Mouse (Mus musculus) limb, embryonic 10.5 days (tissue): ENCODE data around the gene Mcam. TPM values are rescaled to one million over a fixed set of nuclear protein-coding genes. Genes with fewer than 3 reads are reported as not detected.

Experiments used
- DNase-seq: peaks from one replicate; pipeline ENCODE4 v3.0.0-alpha.2; 2017; ENCODE audit warnings: low spot score
- H3K27ac ChIP-seq: fragments of 300-500 bp; sonication (generic); 2 replicates; pipeline ENCODE4 v1.5.1; 2016; ENCODE audit warnings: mild to moderate bottlenecking
- H3K27me3 ChIP-seq: fragments of 300-500 bp; sonication (generic); 2 replicates; pipeline ENCODE4 v1.6.1; 2016; ENCODE audit warnings: low read depth, mild to moderate bottlenecking; ENCODE audit not compliant: poor library complexity, severe bottlenecking
- H3K36me3 ChIP-seq: fragments of 300-500 bp; sonication (generic); 2 replicates; pipeline ENCODE4 v1.6.1; 2016; ENCODE audit warnings: mild to moderate bottlenecking, moderate library complexity
- H3K4me1 ChIP-seq: fragments of 300-500 bp; sonication (generic); 2 replicates; pipeline ENCODE4 v1.6.1; 2016
- H3K4me3 ChIP-seq: fragments of 300-500 bp; sonication (generic); 2 replicates; pipeline ENCODE4 v1.5.1; 2016; ENCODE audit warnings: mild to moderate bottlenecking, moderate library complexity
- H3K9me3 ChIP-seq: fragments of 300-500 bp; sonication (generic); replicated peaks from 2 replicates; pipeline ENCODE4 v1.6.1; 2016; ENCODE audit warnings: mild to moderate bottlenecking
- WGBS: fragments of 180-500 bp; shearing (Covaris S2); methylation state at CpG from one replicate; pipeline ENCODE4 v1.1.7; 2016; 5-methylcytosine and 5-hydroxymethylcytosine counted together
- polyA plus RNA-seq: library from polyadenylated mRNA; unstranded; fragments of >200 nt; fragmentation: Nextera tagmentation; extraction: Ambion mirVana; gene quantifications from 2 replicates; pipeline ENCODE4 v1.2.1, GENCODE M21; 2016

Mcam gene
- polyA plus RNA-seq, 1 experiment from 2014 or later: 10.1 TPM

DNA sequence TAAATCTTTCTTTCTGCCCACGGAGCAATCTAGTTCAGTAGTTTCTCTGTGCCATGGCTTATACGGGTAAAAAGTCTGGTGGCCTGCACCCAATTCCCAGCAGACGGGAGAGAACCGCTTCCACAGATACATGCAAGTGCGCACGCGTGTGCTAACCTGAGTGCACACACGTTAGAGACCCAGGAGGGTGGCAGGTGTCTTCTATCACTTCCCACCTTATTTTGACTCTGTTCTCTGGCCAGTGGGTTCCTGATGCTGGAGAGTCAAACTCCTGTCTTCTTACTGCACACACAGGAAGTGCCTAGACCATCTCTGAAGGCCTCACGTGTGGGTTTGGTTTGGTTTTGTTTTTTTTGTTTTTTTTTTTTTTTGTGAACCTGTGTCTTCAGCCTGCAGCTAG lies 18.7 kb upstream of the Mcam start:
- Histone ChIP-seq H3K4me1 (peaks cover 15% of the 10 kb centered on the region), H3K27ac (no peak overlapping the region), H3K4me3 (no peak overlapping the region), H3K27me3 (no peaks in the 10 kb centered on the region), H3K9me3 (no peaks in the 10 kb centered on the region), H3K36me3 (peaks cover 3% of the 10 kb centered on the region)
- WGBS: 92% methylated on average over 9 of the region's 9 CpGs
- DNase-seq: no peak

DNA sequence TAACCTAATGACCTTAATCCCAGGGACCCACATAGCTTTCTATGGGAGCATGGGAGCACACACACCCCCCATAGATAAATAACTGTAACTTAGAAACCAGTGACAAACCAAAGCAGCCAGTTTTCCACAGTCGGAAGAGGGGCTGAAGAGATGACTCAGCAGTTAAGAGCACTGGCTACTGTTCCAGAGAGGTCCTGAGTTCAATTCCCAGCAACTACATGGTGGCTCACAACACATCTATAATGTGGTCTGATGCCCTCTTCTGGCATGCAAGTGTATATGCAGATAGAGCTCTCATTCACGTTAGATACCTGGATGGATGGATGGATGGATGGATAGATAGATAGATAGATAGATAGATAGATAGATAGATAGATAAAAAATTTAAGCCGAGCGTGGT lies 18.1 kb upstream of the Mcam start:
- Histone ChIP-seq H3K36me3 (0 out of 2 replicates have a peak, but pooled peaks cover 2% of the 10 kb centered on the region), H3K9me3 (no peaks in the 10 kb centered on the region), H3K27ac (no peak overlapping the region), H3K4me3 (no peak overlapping the region), H3K27me3 (no peaks in the 10 kb centered on the region), H3K4me1 (peaks cover 12% of the 10 kb centered on the region)
- WGBS: 96% methylated on average over 4 of the region's 4 CpGs
- DNase-seq: no peak

DNA sequence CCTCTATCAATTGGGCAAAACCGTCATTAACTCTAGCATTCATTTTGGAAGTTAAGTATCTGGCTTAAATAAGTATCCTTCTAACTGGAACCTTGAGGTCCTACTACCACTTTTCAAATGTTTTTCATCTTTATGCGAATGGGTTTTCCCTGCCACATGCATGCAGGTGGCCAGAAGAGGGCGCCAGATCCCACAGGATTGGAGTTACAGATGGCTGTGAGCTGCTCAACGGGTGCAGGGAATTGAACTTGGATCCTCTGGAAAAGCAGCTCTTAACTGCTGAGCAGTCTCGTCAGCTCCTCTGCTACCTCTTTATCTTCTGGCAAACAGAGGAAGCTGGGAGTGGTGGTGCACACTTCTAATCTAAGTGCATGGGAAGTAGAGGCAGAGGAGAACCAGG lies 15.3 kb upstream of the Mcam start:
- peak; percentile 69 for DNase-seq
- 50% methylated on average over 5 of the region's 5 CpGs for WGBS
- H3K4me1 ChIP-seq: no peaks in the 10 kb centered on the region

DNA sequence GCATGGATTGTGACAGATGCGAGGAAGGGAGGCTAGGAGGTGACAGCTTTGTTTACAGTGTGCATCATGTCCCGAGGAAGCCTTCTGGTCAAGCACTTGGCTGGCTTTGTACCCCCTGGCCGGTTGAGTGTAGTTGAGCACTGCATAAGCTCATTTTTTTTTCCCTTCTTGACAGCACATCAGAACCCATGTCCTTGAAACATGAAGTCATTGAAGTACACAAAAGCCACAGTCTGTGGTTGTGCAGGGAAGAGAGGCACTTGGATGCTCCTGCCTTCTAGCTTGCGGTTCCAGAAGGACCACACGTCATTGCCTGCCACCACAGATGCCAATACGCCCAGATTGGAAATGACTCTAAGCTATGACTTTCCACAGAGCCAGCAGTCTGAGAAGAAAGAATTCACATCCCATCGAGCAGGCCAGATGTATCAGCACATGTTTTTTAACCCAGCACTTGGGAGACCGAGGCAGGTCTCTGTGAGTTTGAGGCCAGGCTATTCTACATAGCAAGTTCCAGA lies 14.3 kb upstream of the Mcam start:
- DNase-seq: no peak
- Histone ChIP-seq H3K27ac (no peak overlapping the region), H3K9me3 (no peaks in the 10 kb centered on the region), H3K27me3 (no peaks in the 10 kb centered on the region), H3K4me1 (no peaks in the 10 kb centered on the region; the same call in 1 of the 2 replicates), H3K36me3 (no peaks in the 10 kb centered on the region), H3K4me3 (no peak overlapping the region)
- WGBS: 84% methylated on average over 8 of the region's 8 CpGs

More for the DNA sequence above, 15.3 kb upstream of the Mcam start:
- Histone ChIP-seq H3K27me3 (no peaks in the 10 kb centered on the region), H3K36me3 (no peaks in the 10 kb centered on the region), H3K27ac (no peak overlapping the region), H3K4me3 (no peak overlapping the region), H3K9me3 (no peaks in the 10 kb centered on the region)

DNA sequence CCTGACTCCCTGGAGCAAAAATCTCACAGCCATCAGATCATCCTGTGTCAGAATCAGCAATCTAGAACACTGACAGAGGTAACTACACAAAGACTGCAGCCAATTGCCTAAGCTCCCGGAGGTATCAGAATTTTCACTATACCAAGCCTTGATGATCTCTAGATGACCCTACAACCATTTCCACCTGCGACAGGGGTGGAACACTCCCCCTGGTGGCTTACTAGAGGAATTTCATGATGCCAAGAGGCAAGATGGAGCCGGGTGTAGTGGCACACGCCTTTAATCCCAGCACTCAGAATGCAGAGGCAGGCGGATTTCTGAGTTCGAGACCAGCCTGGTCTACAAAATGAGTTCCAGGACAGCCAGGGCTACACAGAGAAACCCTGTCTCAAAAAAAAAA lies 10.0 kb upstream of the Mcam start:
- peaks cover 16% of the 10 kb centered on the region for H3K4me1 ChIP-seq
- H3K4me3 ChIP-seq: no peak overlapping the region
- H3K9me3 ChIP-seq: no peaks in the 10 kb centered on the region
- H3K27ac ChIP-seq: no peak overlapping the region
- WGBS: 73% methylated on average over 6 of the region's 6 CpGs
- no peak for DNase-seq
- H3K36me3 ChIP-seq: no peaks in the 10 kb centered on the region
- 0 out of 2 replicates have a peak, but pooled peaks cover 4% of the 10 kb centered on the region for H3K27me3 ChIP-seq

DNA sequence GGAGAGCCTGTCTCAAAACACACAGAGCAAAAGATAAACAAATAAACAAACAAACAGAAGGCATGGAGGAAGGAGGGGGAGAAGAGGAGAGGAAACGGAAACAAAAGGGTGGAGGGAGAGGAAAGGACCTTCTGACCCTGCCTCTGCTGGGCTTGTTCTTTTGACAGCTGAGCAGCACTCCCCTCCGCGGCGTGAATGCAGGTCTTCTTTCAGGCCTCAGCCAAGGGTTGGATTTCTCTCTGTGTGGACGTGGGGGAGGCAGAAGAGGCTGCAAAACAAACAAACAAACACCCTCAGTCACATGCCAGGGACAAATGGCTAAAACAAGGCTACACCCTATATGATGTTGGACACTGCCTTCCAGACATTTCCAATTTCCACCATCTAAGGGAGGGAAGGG lies 9.2 kb upstream of the Mcam start:
- 57% methylated on average over 5 of the region's 5 CpGs for WGBS
- no peak overlapping the region for H3K27ac ChIP-seq
- no peak for DNase-seq
- 0 out of 2 replicates have a peak, but pooled peaks cover 4% of the 10 kb centered on the region for H3K27me3 ChIP-seq
- H3K4me3 ChIP-seq: no peak overlapping the region
- no peaks in the 10 kb centered on the region for H3K36me3 ChIP-seq
- peaks cover 23% of the 10 kb centered on the region for H3K4me1 ChIP-seq
- H3K9me3 ChIP-seq: no peaks in the 10 kb centered on the region

DNA sequence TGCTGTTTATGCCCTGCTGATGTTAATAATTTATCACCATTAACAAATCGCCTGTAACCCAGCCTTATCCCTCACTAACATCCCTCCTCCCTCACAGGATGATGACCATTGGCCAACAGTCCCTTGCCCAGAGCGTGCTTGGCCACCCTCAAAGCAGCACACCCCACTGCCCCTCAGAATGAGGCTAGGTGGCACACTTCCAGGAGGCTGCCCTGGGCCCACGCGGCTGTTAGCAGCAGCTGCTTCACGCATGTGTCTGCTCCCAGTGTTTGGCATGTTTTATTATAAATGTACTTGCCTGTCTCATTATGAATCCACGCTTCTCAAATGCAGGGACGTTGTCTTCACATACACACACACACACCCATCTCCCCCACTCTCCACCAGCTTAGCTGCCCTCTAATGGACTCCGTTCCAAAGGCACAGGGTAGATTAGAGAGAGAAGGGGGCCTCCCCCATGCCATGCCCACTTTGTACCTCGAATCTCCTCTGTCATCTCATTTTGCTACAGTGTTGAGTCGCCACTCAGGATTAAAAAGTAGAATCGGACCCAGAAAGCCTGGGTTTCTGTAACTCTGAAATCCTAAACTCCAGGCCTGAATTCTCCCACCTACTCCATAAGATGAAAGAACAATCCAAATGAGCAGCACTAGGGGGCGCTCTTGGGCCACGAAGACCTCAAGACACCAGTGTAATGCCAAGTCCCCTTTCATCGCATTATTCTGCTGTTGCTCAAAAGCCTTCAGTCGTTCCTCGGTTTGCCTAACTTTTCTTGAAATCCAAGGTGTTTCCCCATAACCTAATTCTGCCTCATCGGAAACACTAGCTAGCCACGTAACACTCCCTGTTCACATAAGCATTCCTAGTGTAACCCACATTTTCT lies 8.5 kb upstream of the Mcam start:
- H3K27ac ChIP-seq: peak overlapping the region; percentile 21; the same call in 1 of the 2 replicates
- H3K4me3 ChIP-seq: peak overlapping the region; percentile 20; the same call in 1 of the 2 replicates
- H3K36me3 ChIP-seq: no peaks in the 10 kb centered on the region
- peak; percentile 91 for DNase-seq
- 37% methylated on average over 18 of the region's 18 CpGs for WGBS
- peaks cover 6% of the 10 kb centered on the region; the same call in 1 of the 2 replicates for H3K27me3 ChIP-seq
- no peaks in the 10 kb centered on the region for H3K9me3 ChIP-seq
- H3K4me1 ChIP-seq: peaks cover 30% of the 10 kb centered on the region

DNA sequence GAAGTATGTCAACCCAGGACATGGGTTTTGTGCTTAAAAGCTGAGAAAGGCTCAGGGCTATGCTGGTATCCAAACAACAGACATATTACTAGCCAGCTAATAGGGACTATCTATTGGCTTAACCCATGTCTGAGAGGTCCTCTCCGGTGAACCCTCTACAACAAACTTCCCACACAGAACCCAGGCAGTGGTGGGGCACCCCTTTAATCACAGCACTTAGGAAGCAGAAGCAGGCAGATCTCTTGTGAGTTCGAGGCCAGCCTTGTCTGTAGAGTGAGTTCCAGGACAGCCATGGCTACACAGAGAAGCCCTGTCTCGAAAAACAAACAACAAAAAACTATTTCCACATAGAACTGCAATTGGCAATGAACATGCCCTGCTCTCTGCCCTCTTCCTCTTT lies 7.5 kb upstream of the Mcam start:
- H3K36me3 ChIP-seq: no peaks in the 10 kb centered on the region
- 86% methylated on average over 3 of the region's 3 CpGs for WGBS
- no peak overlapping the region for H3K27ac ChIP-seq
- H3K4me1 ChIP-seq: peaks cover 40% of the 10 kb centered on the region
- DNase-seq: no peak
- H3K27me3 ChIP-seq: peaks cover 16% of the 10 kb centered on the region
- H3K9me3 ChIP-seq: no peaks in the 10 kb centered on the region
- H3K4me3 ChIP-seq: no peak overlapping the region

DNA sequence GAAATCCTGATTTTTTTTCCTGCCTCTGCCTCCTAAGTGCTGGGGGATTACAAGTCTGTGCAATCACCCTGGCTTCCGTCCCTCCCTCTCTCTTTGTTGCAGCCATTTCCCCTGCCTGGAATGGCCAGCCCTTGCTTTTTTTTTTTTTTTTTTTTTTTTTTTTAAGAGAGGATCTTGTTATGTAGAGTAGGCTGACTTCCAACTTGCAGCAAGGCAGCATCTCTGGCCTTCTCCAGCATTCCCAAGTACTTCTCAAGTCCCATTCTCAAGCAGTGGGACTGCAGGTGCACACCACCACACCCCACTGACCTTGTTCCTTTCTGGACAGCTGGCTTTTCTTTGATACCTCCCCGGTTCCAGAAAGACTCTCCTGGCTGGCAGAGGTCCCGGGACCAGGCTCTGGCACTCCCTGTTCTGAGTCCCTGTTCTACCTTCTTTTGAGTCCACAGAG lies 6.9 kb upstream of the Mcam start:
- DNase-seq: no peak
- peaks cover 22% of the 10 kb centered on the region for H3K27me3 ChIP-seq
- H3K4me1 ChIP-seq: peaks cover 41% of the 10 kb centered on the region
- no peak overlapping the region for H3K27ac ChIP-seq
- H3K4me3 ChIP-seq: no peak overlapping the region
- no peaks in the 10 kb centered on the region for H3K36me3 ChIP-seq
- no peaks in the 10 kb centered on the region for H3K9me3 ChIP-seq
- WGBS: 67% methylated on average over 3 of the region's 3 CpGs

DNA sequence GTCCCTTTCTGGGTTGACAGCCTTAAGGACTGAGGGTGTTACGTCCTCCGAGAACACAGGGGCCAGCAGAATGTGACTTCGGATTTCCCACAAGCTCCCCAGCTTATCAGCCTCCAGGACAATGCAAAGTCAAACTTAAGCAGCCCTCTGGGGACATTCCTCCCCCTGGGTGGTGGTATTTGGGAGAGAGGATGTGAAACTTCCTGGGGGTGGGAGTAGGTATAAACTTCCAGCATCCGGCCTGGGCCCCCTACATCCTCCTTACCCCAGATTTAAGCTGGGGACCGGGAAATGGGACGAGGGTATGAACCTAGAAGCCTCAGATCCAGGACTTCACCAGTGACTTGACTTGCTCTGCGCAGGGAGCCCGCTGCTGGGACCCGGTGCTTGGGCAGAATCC lies 4.6 kb upstream of the Mcam start:
- Histone ChIP-seq H3K4me1 (peaks cover 59% of the 10 kb centered on the region), H3K9me3 (no peaks in the 10 kb centered on the region), H3K27ac (peak overlapping the region; percentile 83), H3K4me3 (peak overlapping the region; percentile 58), H3K36me3 (no peaks in the 10 kb centered on the region), H3K27me3 (peaks cover 44% of the 10 kb centered on the region)
- DNase-seq: no peak
- WGBS: 8% methylated on average over 9 of the region's 9 CpGs

DNA sequence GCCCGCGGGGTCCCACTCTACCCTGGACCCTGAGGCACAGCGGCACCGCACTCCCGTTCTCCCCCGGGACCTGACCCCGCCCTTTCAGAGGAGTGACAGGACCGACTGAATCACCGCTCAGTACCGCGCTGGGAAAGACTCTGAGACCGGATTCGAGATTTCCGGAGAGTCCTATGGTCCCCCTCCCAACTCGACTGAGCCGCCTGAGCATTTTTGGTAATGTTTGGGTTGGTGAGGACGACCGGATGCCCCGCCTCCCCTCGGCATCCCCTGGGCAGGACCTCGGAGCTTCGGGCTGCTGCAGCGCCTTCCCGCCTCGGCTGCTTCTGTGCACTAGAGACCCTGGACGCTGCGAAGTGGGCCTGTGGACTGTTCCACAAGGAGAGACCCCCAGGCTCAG lies 4.2 kb upstream of the Mcam start:
- Histone ChIP-seq H3K27me3 (peaks cover 48% of the 10 kb centered on the region), H3K27ac (peak overlapping the region; percentile 83), H3K9me3 (no peaks in the 10 kb centered on the region), H3K4me1 (peaks cover 63% of the 10 kb centered on the region), H3K4me3 (peak overlapping the region; percentile 58), H3K36me3 (no peaks in the 10 kb centered on the region)
- peak; percentile 76 for DNase-seq
- under 1% methylated on average over 27 of the region's 27 CpGs for WGBS

DNA sequence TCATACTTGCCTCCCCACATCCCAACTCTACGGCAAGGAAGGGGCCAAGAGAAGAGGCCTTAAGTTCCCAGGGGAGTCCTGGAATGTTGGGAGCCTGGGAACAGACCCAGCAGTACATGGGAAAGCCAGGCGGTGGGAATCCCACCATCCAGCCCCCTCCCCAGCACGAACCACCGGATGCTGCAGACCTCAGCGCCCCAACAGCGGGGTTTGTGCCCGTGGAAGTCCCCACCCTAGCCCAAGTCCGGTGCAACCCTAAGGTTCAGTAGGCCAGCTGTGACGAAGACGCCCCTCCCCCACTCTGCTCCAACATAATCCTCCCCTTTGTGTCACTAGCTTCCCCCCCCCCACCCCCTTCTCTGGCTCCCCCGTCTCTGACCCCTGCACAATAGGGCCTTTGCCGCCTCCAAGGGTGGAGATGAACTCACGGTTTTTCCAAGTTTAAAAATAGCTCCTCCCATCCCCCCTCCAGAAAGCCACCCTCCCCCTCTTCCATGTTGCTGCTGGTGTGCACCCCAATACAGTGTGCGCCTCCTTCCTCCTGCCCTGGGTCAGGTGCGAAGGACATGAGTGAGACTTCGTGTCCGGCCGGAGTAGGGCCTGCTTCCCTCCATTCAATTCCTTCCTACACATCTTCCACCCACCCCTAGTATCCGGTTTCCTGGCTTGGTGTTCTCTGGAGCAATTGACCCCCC lies 3.5 kb upstream of the Mcam start:
- Histone ChIP-seq H3K36me3 (no peaks in the 10 kb centered on the region), H3K4me3 (peak overlapping the region; percentile 58), H3K27ac (peak overlapping the region; percentile 83), H3K9me3 (no peaks in the 10 kb centered on the region), H3K4me1 (peaks cover 66% of the 10 kb centered on the region), H3K27me3 (peaks cover 55% of the 10 kb centered on the region)
- 20% methylated on average over 19 of the region's 19 CpGs for WGBS
- DNase-seq: peak; percentile 63

DNA sequence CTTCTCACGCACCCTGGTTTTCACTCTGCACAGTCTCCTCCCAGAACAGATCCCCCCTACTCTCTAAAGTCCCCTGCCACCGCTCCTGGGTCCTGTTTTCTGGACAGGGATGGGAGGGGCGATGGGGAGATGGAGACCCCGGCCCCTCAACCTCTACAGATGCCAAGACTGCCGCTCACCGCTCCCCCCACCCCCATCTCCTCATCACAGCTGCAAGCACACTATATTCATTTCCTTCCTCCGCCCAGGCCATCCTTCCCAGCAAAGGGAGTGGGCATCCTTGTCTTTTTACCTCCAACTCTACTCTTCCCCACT lies 3.0 kb upstream of the Mcam start:
- Histone ChIP-seq H3K4me1 (peaks cover 66% of the 10 kb centered on the region), H3K27ac (peak overlapping the region; percentile 83), H3K36me3 (no peaks in the 10 kb centered on the region), H3K27me3 (peaks cover 60% of the 10 kb centered on the region), H3K4me3 (no peak overlapping the region), H3K9me3 (no peaks in the 10 kb centered on the region)
- WGBS: 41% methylated on average over 7 of the region's 7 CpGs
- DNase-seq: peak; percentile 33
